Mouse (Mus musculus): ENCODE measurements around the gene Actg2.
"Not testable (repeated sequence)": the region's sequence is repeated elsewhere in the genome, so short reads cannot be mapped to it uniquely, and the experiment has no call there.

Actg2 gene

DNA sequence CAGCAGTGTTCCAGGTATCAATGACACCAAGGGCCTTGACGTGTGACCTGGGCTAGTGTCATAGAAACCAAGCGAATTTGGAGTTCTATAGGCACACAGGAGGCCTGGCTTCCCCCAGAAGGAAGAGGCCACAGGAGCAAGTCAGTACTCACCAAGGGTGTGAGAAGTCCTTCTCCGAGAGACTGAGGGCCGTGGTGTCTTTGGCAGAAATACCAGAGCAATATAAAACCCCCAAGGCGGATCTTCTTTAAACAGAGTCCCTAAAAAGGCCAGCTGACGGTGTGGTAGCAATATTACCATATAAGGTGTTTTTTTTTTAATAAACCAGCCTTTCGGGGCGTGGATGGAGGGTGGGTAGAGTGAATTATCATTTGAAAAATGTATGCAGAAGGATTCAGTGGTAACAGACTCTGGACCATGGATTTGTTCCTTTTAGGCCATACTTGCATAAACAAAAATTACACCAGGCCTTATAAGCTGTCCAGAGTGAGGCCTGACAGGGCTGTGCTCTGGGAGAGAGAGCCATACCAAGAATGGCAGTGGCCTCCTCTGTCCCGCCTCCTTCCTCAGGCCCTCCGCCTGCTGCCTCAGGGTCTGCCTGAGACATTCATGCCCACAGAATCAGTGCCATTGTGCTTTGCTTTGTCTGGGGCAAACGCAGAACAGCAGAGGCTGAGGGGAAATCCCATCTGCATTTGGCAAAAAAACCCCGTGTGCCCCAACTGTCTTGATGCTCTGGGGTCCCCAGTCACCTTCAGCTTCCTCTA, at the start of gene Actg2:
Gene Actg2 (minus strand): TSS at position 238 of the 767 bp plus-strand sequence.
- DNase-seq: no peak

DNA sequence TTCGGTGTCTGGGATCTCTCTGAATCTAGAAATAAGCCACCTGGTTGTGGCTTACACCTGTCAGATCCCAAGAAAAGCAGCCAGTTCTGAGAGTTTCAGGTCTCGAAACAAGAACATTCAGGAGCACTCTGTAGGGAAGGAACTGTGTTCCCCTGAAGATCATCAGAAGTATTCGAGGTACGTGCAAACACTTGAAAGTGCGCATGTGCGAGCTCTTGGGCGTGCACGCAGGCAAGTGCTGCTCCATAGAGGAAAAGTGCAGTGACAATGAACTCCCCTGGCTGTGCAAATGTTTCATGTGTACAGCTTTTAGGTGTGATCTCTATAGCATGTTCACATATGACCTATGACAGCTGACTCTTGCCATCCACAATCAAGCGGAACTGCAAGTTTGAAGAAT, 49.3 kb upstream of the Actg2 start:
- DNase-seq: not testable (repeated sequence)

DNA sequence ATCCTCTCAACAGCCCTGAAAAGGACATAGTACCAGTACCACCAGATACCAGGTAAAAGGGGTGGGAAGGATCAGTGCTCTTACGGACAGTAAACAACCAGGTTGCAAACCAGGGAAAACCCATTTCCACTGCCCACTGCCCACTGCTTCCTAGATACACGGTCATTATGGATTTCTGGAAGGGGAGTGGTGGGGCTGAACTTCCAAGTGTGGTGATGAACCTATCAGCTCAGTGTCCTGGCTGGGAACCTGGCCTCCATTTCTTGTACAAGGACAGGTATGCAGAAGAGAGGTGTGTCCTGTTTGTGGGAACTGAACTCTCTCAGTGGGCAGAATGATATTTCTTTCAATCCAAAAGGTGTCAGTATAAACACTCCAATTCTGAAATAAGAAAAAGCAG, 47.5 kb upstream of the Actg2 start:
- DNase-seq: no peak

DNA sequence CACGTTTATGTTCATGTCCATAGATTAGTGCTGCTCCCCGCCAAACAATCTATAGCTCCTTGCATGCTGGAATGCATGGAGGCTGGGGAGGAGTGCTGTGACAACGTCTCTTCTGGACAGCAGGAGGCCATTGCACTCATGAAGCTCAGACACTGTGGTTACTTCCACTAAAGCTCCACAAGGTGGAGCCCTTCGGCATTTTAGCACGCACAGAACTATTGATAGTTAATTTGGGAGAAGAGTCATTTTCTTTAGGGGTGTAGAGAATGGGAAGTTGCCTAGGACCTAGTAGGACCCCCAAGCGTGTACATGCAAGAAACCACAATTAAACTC, 46.8 kb upstream of the Actg2 start:
- peak; percentile 47 for DNase-seq

DNA sequence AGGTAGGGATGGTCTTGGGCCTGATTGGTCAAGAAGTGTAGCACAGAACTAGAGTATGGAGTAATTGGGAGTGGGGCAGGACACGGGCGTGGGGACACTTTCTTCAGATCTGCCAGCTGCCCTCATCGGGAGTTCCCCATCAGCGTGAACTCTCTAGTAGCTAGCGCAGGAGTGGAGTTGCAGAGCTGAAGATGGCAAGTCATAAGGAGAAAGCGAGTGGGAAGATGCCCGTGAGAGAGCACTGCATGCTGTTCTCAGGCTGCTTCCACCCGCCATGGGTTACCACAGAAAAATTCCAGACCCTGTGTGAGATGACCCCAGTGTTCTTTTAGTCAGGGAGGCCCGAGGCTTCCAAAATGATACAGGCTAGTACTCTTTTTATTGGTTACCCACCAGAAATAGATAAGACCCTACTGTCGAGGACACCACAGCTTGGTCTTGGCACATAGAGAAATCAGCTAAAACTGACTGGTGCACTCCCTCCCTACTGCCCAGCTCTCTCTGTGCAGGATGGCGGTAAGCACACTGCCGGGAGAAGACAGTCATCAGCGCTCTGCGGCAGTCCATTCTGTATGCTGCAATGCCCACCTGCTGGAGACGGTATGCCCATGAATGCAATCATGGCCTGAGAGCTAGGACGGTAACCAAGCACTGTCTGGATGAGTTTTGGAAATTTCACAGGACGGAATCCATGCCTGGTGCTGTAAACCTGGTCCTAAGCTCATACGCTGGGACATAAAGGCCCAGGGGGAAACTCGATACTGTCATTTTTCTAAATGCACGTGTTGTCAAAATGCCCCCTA, 46.3 kb upstream of the Actg2 start:
- no peak for DNase-seq

DNA sequence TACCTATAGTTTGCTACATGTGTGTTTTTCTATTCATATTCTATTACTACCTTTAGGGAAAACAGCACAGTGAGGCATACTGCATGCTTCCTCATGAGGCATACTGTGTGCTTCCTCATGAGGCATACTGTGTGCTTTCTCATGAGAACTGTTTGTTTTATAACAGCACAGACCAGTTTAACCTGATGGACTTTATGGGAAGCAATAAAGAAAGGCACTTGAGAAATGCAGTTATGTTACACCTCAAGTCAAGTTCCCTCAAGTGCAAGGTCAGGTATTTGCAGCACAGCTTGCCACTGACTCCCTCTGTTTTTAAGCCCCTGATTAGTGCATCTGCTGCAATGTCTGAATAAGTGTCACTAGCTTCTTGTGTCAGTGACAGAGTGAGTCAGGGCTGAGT, 41.5 kb upstream of the Actg2 start:
- DNase-seq: no peak

DNA sequence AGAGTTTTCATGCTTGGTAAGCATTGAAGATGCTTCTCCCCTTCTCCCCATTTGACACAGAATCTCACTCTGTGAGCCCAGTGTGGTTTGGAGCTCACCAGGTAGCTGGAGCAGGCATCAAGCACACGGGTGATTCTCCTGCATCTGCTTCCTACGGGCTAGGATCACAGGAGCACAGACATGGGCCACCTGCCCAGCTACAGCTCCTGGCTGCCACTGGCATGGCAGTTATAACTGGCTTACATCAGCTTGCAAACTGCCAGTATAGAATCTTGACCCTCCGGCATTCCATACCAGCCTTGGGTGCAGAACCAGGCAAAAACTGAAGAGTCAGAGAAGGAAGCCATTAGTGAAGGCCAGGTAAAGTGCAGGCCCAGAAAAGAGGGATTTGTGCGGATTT, 39.5 kb upstream of the Actg2 start:
- no peak for DNase-seq

DNA sequence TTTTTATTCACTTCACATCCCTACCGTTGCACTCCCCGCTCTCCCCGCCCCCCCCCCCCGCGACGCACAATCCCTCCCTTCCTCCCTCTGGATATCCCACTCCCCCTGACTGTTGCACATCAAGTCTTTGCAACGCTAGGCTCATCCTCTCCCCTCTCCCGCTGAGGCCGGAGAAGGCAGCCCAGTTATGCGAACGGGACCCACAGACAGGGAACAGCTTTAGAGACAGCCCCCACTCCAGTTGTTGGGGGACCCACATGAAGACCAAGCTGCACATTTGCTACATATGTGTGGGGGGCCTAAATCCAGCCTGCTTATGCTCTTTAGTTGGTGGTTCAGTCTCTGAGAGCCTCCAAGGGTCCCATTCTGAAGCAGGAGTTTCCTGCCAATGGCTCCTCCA, 36.6 kb upstream of the Actg2 start, which contains the start of gene Stambp:
Gene Stambp (minus strand): TSS at position 59 of the 400 bp plus-strand sequence.
- peak; percentile 17 for DNase-seq

DNA sequence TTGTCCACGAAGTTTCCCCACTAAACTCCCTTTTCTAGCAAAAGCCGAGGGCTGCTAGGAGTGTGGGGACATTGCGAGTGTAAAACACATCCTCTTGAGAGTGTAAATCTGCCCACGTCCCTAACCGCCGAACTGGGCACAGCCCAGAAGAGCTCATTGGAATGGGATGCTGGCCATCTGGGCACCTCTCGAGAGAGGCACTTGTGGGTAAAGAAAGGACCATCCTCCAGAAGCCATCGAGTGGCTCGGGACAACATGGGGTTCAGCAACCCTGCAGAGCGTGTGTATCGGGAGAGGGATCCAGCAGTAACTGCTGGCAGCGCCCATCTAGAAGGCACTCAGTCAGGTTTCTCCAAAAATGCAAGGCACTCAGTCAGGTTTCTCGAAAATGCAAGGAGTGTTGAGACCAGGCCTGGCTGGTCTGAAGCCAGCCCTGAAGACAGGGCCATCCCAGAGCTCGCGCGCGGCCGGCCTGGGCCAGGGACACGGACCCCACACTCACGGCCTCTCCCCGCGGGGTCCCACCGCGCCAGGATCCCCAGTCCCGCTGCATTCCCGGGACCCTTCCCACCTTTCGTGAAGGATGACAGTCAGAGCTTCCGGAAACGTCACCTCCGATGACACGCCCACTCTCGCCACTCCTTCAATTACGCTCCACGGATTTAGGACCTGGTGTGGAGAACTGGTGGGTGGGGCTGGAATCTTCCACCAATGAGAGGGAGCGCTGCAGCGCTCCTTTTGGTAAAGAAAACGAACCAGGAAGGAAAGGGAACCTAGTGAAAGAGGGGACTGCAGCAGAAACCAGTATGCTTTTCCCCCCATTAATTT, 36.0 kb upstream of the Actg2 start:
- peak; percentile 93 for DNase-seq

DNA sequence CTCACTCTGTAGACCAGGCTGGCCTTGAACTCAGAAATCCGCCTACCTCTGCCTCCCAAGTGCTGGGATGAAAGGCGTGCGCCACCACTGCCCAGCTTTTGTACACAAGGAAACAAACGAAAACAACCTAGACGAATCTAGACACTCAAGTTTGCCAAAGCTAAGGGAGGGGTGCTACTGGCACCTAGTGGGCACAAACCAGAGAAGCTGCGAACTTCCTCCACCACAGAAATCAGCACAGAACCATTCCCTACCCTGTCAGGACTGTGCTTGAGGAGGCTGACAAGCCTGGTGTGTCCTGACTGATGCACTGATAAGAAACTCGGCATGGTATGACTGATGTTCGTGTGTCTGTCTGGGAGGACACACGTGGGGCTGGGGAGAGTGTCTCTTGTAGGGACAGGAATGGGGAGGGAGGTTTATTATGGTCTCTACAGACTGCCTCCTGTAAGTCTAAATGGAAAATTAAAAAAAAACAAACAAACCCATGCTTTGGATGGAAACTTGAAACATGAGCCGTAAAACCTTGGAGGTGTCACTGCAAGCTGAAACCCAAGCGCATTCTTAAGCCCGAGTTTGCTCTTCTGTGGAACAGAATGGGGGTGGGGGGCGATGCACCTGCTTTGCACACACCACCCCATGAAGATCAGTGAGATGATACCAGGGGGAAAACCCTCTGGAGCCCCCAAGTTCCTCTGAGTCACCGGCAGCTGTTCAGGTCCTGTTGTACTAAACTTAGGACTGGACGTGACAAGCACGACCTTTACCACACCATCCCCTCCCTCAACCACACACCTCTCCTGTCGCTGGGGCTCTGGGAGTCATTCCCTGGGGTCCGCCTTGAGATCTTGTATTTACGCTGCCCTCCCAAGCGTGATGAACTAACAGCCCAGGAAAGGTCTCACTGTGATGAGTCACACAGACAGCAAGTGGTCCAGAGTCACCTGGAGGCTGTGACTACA, 33.1 kb upstream of the Actg2 start:
- DNase-seq: no peak

DNA sequence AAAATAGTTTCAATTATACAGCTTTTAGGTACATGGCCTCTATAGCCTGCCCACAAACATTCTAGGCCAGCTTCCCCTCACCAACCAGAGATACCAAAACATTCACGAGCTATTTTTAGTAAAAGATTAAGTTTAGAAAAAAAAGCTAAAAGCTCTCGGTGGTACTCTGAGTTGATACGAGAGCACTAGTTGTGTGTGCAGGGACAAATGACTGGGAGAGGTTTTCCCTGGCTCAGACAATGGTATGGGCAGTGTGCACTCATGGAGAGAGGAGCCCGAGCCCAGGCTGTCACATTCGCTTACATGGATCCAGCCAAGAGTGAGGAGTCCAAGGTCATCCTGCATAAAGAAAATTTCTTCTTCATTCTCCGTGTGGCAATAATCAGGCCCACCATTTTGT, 19.9 kb upstream of the Actg2 start:
- DNase-seq: no peak

DNA sequence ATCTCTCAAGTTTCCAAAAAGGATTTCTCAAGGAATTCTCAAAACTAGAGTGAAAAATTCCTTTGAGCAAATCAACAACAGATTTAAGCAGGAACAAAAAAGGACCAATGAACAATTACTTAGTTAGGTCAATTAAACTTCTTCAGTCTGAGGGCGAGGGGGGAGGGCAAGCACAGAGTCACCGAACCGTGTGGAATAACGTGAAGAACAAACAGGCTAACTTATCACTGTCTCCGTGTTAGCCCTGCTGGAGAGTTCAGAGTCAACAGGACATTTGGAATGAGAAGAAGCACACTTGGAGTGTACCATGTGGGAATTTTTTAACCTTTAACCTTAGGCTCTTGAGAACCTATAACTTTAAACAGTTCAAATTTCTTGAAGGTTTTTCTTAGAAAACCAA, 12.3 kb upstream of the Actg2 start:
- peak; percentile 43 for DNase-seq

DNA sequence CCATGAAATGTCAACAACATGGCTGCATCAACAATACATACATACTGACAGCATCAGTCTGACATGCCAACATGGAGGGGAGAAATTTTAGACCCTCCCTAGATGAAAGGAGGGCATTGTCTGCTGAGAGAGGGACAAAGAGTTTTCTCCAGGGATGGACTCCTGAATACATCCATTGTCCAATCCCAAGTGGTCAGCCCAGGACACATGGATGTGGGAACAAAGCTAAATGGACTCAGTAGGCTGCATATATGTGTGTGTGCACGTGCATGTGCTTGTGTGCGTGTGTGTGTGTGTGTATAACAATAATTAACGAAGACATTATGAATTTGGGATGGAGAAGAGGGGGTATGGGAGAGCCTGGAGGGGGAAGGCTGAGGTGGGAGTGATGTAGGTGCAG, 9.7 kb upstream of the Actg2 start:
- no peak for DNase-seq

DNA sequence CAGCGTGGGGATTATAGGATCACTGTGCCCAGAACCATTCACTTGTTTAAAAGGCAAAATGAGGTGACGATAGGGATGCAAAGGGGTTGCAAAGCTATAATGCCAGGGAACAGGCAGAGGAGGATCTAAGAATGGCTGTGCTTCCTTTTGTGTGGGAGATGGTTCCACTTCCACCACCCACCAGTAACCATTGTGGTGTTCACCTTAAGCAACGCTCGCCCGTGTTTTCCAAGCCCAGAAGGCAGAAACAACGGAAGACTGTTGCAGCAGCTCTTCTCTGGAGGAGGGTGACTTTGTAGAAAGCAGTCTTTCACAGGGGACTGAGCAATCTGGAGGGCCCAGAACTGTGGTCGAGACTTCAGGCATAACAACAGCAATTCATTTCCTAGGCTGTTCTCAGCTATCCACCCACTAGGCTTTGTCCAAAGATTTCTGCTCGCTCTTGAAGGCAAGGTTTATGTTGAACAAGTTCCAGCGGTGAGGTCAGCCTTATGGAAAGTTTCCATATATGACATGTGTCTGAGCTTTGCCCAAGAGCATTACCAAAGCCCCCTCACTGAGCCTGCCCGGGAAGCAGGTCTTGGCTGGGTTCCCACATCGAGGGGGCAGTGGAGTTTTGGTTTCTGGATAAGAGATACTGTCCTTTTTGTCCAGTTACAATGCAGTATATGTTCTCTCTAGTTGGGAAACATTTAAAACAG, 5.8 kb upstream of the Actg2 start:
- DNase-seq: no peak

DNA sequence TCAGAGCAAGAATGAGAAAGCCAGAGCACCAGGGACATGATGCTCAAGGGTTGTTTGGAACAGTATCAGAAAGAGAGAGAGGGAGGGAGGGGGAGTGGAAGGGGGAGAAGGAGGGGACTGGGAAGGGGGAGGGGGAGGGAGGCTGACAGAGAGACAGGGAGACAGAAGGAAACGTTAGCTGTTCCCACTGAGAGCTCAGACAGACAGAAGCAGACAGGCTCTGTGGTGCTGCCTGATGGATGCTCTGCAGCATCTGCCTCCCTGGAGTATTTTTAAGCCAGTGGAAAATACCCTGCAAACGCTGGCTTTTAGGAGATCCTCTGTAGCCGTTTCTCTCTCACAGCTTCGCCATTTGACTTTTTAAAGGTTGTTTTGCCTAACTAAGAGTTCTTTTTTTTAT, 4.0 kb upstream of the Actg2 start:
- no peak for DNase-seq

DNA sequence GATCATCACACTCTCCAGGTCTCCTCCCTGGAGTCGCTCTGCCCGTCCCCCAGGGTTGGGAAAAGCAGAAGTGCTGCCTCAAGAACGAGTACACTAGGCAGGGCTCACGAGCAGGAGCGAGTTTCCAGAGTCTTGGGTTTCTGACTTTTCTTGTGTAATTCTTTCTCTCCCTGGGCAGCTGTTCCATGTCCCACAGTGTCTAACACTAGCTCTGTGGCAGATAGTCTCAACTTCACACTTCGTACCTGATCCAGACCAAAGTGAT, 662 bp upstream of the Actg2 start:
- no peak for DNase-seq

DNA sequence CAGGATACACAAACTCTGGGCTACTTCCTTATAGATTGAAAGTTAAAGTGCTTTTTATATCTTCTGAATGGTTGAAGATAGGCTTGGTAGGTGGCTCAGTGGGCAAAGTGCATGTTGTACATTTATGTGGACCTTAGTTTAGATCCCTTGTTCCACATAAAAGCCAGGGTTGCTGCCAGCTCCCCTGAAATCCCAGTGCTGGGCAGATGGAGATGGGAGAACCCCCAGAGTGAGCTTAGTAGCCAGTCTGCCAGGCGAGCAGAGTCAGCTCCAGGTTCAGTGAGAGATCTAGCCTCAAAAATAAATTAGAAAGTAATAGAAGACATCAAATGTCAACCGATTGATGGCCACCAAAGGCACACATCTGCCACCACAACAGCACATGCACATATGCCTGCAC, 3.5 kb downstream of the Actg2 start:
- DNase-seq: no peak

DNA sequence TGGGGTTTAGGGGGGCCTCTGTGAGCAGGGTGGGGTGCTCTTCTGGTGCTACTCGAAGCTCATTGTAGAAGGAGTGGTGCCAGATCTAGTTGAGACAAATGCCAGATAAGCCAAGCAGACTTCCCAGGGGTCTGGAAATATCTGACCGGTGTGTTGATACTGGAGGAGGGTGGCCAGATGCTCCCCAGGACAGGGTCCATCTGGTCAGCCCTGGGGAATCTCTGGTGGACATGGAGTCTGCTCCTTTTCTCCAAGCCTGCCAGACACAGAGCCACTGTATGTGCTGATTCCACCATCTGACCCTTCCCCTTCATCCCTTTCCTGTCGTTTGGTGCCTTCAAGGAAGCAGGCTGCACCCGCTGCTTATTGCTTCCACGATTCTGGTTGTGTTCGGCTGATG, 12.9 kb downstream of the Actg2 start:
- no peak for DNase-seq

DNA sequence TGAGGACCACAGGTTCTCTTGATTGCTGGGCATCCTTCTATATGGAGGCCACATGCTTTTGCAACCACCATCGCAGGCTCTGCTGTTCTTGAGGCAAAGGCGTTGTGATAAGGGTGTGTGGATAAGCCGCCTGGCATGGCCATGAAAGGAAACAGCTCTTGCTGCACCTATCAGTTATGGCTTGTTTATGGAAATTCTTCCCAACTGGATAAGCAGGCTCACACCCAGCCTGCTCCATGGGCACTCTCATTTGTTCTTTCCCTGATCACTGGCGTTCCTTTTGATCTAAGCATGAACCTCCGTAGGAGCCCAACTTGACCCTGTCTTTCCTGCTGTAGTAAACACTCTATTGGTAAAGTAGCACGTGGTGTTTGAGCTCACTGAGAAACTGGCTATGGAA, 14.3 kb downstream of the Actg2 start:
- no peak for DNase-seq

DNA sequence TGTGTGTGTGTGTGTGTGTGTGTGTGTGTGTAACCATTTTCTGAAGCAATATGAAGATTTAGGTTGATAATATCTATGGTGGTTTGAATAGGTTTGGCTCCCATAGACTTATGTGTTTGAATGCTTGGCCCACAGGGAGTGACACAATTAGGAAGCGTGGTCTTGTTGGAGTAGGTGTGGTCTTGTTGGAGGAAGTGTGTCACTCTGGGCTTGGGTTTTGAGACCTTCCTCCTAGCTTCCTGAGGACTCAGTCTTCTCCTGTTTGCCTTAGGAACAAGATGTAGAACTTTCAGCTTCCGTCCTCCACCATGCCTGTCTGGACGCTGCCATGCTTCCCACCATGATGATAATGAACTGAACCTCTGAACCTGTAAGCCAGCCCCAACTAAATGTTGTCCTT, 17.4 kb downstream of the Actg2 start:
- DNase-seq: no peak

DNA sequence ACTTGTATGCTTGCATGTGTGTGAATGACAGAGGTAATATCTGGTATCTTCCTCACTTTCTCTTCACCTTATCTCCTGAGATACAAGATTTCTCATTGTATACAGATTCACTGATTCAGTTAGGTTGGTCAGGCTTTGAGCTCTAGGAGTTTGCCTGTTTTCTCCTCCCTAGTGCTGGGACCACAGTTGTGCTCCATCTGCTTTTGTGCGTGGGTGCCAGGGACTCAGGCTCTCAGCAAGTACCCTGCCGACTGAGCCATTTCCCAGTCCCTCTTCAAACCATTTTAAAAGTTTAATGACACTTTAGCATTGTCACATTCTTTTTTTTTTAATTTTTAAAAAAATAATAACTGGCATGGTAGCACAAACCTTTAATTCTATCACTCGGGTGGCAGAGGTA, 20.9 kb downstream of the Actg2 start:
- no peak for DNase-seq

DNA sequence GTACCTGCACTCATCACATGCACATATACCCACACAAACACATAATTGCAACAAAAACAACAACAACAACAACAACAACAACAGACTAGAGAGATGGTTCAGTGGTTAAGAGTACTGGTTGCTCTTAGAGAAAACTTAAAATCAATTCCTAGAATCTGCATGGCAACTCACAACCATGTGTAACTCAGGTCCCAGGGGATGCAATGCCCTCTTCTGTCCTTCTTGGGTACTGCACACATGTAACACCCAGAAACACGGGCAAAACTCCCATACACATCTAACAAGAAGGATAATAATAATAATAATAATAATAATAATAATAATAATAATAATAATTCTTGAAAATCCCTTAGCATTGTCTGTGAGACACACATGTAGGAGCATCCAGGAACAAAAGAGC, 23.6 kb downstream of the Actg2 start:
- peak; percentile 75 for DNase-seq

All from kidney, postnatal 14 days (tissue).